Mouse (Mus musculus) megakaryocyte progenitor cell, adult 5-6 weeks (primary cell): Measurements from ENCODE around the gene Arhgap32. TPM values are rescaled to one million over a fixed set of nuclear protein-coding genes. Genes with fewer than 3 reads are reported as not detected.
A peak's percentile ranks its signal among the peaks of the same experiment; 100 is the strongest.
"Not testable (repeated sequence)": the region's sequence is repeated elsewhere in the genome, so short reads cannot be mapped to it uniquely, and the experiment has no call there.

Experiments
- ATAC-seq: replicated peaks from 2 replicates; pipeline ENCODE4 v1.8.0; 2016; ENCODE audit warnings: mild to moderate bottlenecking, moderate TSS enrichment, inconsistent platforms; ENCODE audit not compliant: poor library complexity
- total RNA-seq, 2 experiments: library from RNA; stranded (forward) in 1 of 2; stranded (reverse) in 1 of 2; fragments of 157-497, 149-512 nt in 1 of 2; fragments of 200-1000 nt in 1 of 2; gene quantifications; 2 replicates each; pipeline versions ENCODE4 v1.2.3 to v1.2.4; 2015 to 2017

Arhgap32 gene
- total RNA-seq, 2 experiments from 2014 or later, result 2.8 to 22.5 TPM

- ATAC-seq, result no peak
Observed at GRCm38 (mm10) chr9:32136680-32137295, 20.9 kb downstream of the Arhgap32 start.

- ATAC-seq, result no peak
Observed at GRCm38 (mm10) chr9:32137697-32138426, 21.9 kb downstream of the Arhgap32 start.

- peak; percentile 90 for ATAC-seq
Observed at GRCm38 (mm10) chr9:32138616-32139015, 22.7 kb downstream of the Arhgap32 start.

- ATAC-seq, result no peak
Observed at GRCm38 (mm10) chr9:32139641-32140040, 23.7 kb downstream of the Arhgap32 start.

GRCm38 (mm10) chr9:32142834-32143233 lies 26.9 kb downstream of the Arhgap32 start:
- ATAC-seq, result peak; percentile 51

- no peak for ATAC-seq
Observed at GRCm38 (mm10) chr9:32143451-32143850, 27.5 kb downstream of the Arhgap32 start.

- peak; percentile 63 for ATAC-seq
Observed at GRCm38 (mm10) chr9:32146257-32146996, 30.5 kb downstream of the Arhgap32 start.

GRCm38 (mm10) chr9:32149241-32149640 lies 33.3 kb downstream of the Arhgap32 start:
- ATAC-seq, result no peak

GRCm38 (mm10) chr9:32149836-32150642 lies 34.1 kb downstream of the Arhgap32 start:
- ATAC-seq, result peak; percentile 84

- ATAC-seq, result no peak
Observed at GRCm38 (mm10) chr9:32154727-32155371, 38.9 kb downstream of the Arhgap32 start.

GRCm38 (mm10) chr9:32156706-32157105 lies 40.8 kb downstream of the Arhgap32 start:
- no peak for ATAC-seq

GRCm38 (mm10) chr9:32157201-32157600 lies 41.3 kb downstream of the Arhgap32 start:
- ATAC-seq, result no peak

GRCm38 (mm10) chr9:32158837-32159543 lies 43.1 kb downstream of the Arhgap32 start:
- peak; percentile 90 for ATAC-seq

GRCm38 (mm10) chr9:32159724-32160123 lies 43.8 kb downstream of the Arhgap32 start:
- ATAC-seq, result no peak

GRCm38 (mm10) chr9:32162792-32163191 lies 46.9 kb downstream of the Arhgap32 start:
- ATAC-seq, result peak; percentile 66

GRCm38 (mm10) chr9:32163820-32164219 lies 47.9 kb downstream of the Arhgap32 start:
- ATAC-seq, result not testable (repeated sequence)

- ATAC-seq, result no peak
Observed at GRCm38 (mm10) chr9:32168546-32169137, 52.7 kb downstream of the Arhgap32 start.

- no peak for ATAC-seq
Observed at GRCm38 (mm10) chr9:32170713-32171112, 54.8 kb downstream of the Arhgap32 start.

- no peak for ATAC-seq
Observed at GRCm38 (mm10) chr9:32176612-32177011, 60.7 kb downstream of the Arhgap32 start.
